Mouse (Mus musculus) cerebellum, adult 2 months (tissue): ENCODE measurements around the gene Rars. TPM values are rescaled to one million over a fixed set of nuclear protein-coding genes. Genes with fewer than 3 reads are reported as not detected.

Experiments used
- DNase-seq, 2 experiments: peaks; one replicate each; pipeline ENCODE4 v3.0.0; 2021
- H3K27ac ChIP-seq: fragments of 200-500 bp; 2 replicates; pipeline ENCODE4 v1.5.1; 2012; ENCODE audit warnings: low read length, control low read depth, inconsistent platforms; ENCODE audit not compliant: insufficient read depth
- H3K27me3 ChIP-seq: fragments of 200-500 bp; 2 replicates; pipeline ENCODE4 v1.6.1; 2012; ENCODE audit warnings: inconsistent platforms, mild to moderate bottlenecking, low read length, moderate library complexity; ENCODE audit not compliant: control insufficient read depth, insufficient read depth
- H3K4me1 ChIP-seq: fragments of 200-500 bp; 2 replicates; pipeline ENCODE4 v1.6.1; 2011; ENCODE audit warnings: low read length; ENCODE audit not compliant: control insufficient read depth, insufficient read depth
- H3K4me3 ChIP-seq: fragments of 200-500 bp; replicated peaks from 2 replicates; pipeline ENCODE3; 2011; ENCODE audit warnings: mild to moderate bottlenecking, low read depth, low read length, control low read depth; ENCODE audit not compliant: insufficient read depth
- CTCF ChIP-seq: fragments of 200-500 bp; IDR thresholded peaks from 2 replicates; pipeline ENCODE4 v1.5.1; 2011; ENCODE audit warnings: low read depth, mild to moderate bottlenecking, control low read depth, low read length, moderate library complexity, borderline replicate concordance; ENCODE audit not compliant: insufficient read depth
- POLR2A ChIP-seq: fragments of 200-500 bp; IDR thresholded peaks from 2 replicates; pipeline ENCODE4 v1.6.1; 2011; ENCODE audit warnings: low read length, control low read depth, borderline replicate concordance; ENCODE audit not compliant: insufficient read depth
- WGBS: fragments of 180-500 bp; shearing (Covaris S2); methylation state at CpG from one replicate; pipeline ENCODE4 v1.1.7; 2018; 5-methylcytosine and 5-hydroxymethylcytosine counted together
- polyA plus RNA-seq: library from polyadenylated mRNA; depleted of rRNA; stranded (reverse); fragments of >200 nt; gene quantifications from 2 replicates; pipeline ENCODE4 v1.2.3, GENCODE M21; 2012

The Rars gene
- polyA plus RNA-seq, 1 experiment: 45.9 TPM

DNA sequence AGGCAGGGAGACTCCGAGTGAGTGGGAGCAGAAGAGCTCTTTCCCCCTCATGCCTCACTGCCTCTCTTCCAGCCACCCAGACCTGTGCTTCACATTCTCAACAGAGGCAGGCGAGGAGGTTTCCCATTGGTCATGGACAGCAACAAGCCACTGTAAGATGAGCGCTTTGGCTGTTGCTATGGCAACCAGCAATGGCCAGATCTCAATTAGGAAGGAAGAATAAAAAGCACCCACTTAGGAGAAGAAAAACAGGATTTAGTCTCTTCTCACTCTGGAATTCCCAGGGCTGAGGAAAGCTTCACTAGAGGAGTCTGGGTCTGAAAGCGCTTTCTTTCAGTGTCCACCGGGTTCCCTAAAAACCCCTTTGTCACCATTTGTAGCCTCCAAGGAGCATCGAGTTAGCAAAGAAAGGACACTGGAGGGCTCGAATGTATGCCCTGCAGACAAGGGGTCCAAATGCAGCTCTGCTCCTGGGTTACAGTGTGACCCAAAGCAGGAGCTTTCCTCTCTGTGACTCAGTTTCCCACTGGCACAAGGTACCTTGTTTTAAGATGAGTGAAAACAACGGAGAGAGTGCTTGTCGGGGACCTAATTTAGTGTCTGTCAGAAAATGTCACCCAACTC, 30.8 kb upstream of the Rars start:
- no peak overlapping the region for H3K4me3 ChIP-seq
- TF ChIP-seq POLR2A (no peak), CTCF (no peak)
- no peak for DNase-seq
- 20% methylated on average over 9 of the region's 9 CpGs for WGBS
- H3K27me3 ChIP-seq: 0 out of 2 replicates have a peak, but pooled peaks cover 1% of the 10 kb centered on the region
- H3K27ac ChIP-seq: no peak overlapping the region
- no peaks in the 10 kb centered on the region for H3K4me1 ChIP-seq

DNA sequence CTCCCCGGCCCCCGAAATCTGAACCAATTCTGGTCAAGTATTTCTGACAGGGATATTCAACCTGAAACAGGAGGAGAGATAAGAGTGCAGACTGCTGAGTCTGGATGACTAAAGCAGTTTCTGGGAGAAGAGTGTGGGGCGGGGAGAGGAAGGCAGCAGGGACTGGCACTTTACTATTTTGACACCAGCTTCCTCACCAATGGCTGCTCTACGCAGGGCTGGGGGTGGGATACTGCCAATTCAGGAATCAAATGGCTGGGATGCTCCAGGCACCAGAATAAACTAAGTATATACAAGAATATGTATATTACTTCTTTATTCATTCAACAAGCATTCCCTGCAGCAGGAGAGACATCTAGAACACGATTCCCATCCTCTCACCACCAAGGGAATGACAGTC, 29.3 kb upstream of the Rars start:
- Histone ChIP-seq H3K27me3 (0 out of 2 replicates have a peak, but pooled peaks cover 1% of the 10 kb centered on the region), H3K27ac (no peak overlapping the region)
- DNase-seq: no peak

GRCm38 (mm10) chr11:35857395-35858067, 23.2 kb upstream of the Rars start:
- TF ChIP-seq CTCF (no peak), POLR2A (no peak)
- Histone ChIP-seq H3K27me3 (0 out of 2 replicates have a peak, but pooled peaks cover 1% of the 10 kb centered on the region), H3K27ac (no peak overlapping the region), H3K4me1 (no peaks in the 10 kb centered on the region), H3K4me3 (no peak overlapping the region)
- 29% methylated on average over 12 of the region's 12 CpGs for WGBS
- no peak for DNase-seq

More for the DNA sequence above, 29.3 kb upstream of the Rars start:
- 92% methylated on average over 5 of the region's 5 CpGs for whole genome bisulfite sequencing
- TF ChIP-seq POLR2A (no peak), CTCF (no peak)
- H3K4me1 ChIP-seq: no peaks in the 10 kb centered on the region
- H3K4me3 ChIP-seq: no peak overlapping the region

DNA sequence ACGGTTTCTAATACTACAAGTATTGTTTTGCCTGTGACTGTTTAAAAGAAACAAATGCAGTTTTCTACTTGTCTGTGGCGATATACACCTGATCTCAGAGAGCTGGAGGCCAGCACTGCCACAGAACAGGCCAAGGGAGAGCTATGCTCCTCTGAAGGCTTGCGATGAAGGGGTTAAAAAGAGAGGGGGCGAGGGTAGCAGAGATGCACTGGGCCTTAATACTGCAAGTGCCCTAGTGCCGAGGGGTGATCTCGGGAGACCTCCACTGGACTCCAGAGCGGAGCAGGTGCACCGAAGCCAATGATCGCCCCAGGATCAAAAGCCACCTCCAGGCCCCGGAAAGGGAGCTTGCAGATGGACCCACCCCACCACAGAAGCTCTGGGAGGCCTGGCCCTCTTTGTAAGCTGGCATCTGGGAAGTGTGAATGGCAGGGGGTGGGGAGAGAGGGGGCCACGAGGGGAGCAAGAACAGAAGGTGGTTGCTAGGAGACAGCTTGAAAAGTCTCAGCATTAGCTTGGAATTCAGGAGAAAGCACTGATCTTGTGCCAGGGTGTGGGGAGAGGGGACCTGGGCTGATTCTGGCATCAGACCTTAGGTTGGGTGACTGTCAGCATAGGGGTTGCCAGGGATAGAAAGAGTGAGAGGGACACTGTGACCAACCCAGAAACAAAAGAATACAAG, 22.2 kb upstream of the Rars start:
- Histone ChIP-seq H3K27me3 (no peaks in the 10 kb centered on the region), H3K4me3 (no peak overlapping the region), H3K27ac (no peak overlapping the region), H3K4me1 (no peaks in the 10 kb centered on the region)
- 30% methylated on average over 11 of the region's 11 CpGs for whole genome bisulfite sequencing
- TF ChIP-seq POLR2A (no peak), CTCF (no peak)
- no peak for DNase-seq

GRCm38 (mm10) chr11:35855567-35855966, 21.3 kb upstream of the Rars start:
- H3K4me1 ChIP-seq: no peaks in the 10 kb centered on the region
- H3K27me3 ChIP-seq: no peaks in the 10 kb centered on the region
- no peak overlapping the region for H3K27ac ChIP-seq
- no peak for TF ChIP-seq POLR2A
- TF ChIP-seq CTCF: no peak
- no peak overlapping the region for H3K4me3 ChIP-seq
- WGBS: 23% methylated on average over 8 of the region's 9 CpGs
- no peak for DNase-seq

DNA sequence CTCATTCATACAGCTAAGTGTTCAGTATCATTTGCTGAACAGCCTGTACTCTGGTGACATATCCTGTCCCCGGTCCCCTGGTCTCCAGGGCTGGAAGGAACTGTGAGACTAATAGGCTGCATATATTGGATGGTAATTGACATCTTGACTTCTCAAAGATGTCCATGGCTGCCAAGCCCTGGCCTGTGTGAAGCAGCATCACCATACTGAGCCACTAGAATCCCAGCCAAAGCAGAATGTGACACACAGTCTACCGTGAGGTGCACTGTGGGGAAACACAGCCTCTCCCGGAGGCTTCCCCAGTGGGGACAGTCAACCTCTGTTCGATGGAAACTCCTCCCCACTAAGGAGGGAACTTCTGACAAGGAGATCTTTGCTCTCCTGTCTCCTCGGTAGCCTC, 20.6 kb upstream of the Rars start:
- TF ChIP-seq CTCF (no peak), POLR2A (no peak)
- H3K4me3 ChIP-seq: no peak overlapping the region
- H3K27me3 ChIP-seq: no peaks in the 10 kb centered on the region
- H3K27ac ChIP-seq: no peak overlapping the region
- 16% methylated on average over 5 of the region's 5 CpGs for WGBS
- DNase-seq: no peak
- H3K4me1 ChIP-seq: no peaks in the 10 kb centered on the region

- H3K4me1 ChIP-seq: no peaks in the 10 kb centered on the region
- WGBS: 97% methylated on average over 4 of the region's 4 CpGs
- no peaks in the 10 kb centered on the region for H3K27me3 ChIP-seq
- TF ChIP-seq CTCF (no peak), POLR2A (no peak)
- DNase-seq: no peak
- no peak overlapping the region for H3K4me3 ChIP-seq
- H3K27ac ChIP-seq: no peak overlapping the region
These were observed 19.3 kb upstream of the Rars start for GRCm38 (mm10) chr11:35853651-35854050.
